Mouse (Mus musculus) embryonic facial prominence, embryonic 15.5 days (tissue): ENCODE results near the gene Fars2. TPM values are rescaled to one million over a fixed set of nuclear protein-coding genes. Genes with fewer than 3 reads are reported as not detected.

Experiments
- ATAC-seq: fragments of 200-750 bp; cut with Nextera tagmentation; 2 replicates; pipeline ENCODE4 v1.8.0; 2017; ENCODE audit warnings: low read depth, moderate TSS enrichment; ENCODE audit not compliant: insufficient number of reproducible peaks, low FRiP score, low TSS enrichment
- H3K27ac ChIP-seq: fragments of 300-500 bp; sonication (generic); replicated peaks from 2 replicates; pipeline ENCODE4 v1.5.1; 2015; ENCODE audit warnings: mild to moderate bottlenecking, inconsistent platforms
- H3K27me3 ChIP-seq: fragments of 300-500 bp; sonication (generic); 2 replicates; pipeline ENCODE4 v1.6.1; 2015; ENCODE audit warnings: inconsistent platforms
- H3K36me3 ChIP-seq: fragments of 300-500 bp; sonication (generic); 2 replicates; pipeline ENCODE4 v1.6.1; 2015; ENCODE audit warnings: mild to moderate bottlenecking, inconsistent platforms
- H3K4me1 ChIP-seq: fragments of 300-500 bp; sonication (generic); 2 replicates; pipeline ENCODE4 v1.6.1; 2015; ENCODE audit warnings: inconsistent platforms
- H3K4me2 ChIP-seq: fragments of 300-500 bp; sonication (generic); replicated peaks from 2 replicates; pipeline ENCODE4 v1.6.1; 2015; ENCODE audit warnings: mild to moderate bottlenecking, inconsistent platforms
- H3K4me3 ChIP-seq: fragments of 300-500 bp; sonication (generic); replicated peaks from 2 replicates; pipeline ENCODE4 v1.5.1; 2015; ENCODE audit warnings: mild to moderate bottlenecking, inconsistent platforms
- H3K9ac ChIP-seq: fragments of 300-500 bp; sonication (generic); 2 replicates; pipeline ENCODE4 v1.6.1; 2015; ENCODE audit warnings: inconsistent platforms
- H3K9me3 ChIP-seq: fragments of 300-500 bp; sonication (generic); replicated peaks from 2 replicates; pipeline ENCODE4 v1.6.1; 2016; ENCODE audit warnings: inconsistent platforms
- WGBS: fragments of 180-500 bp; shearing (Covaris S2); methylation state at CpG from one replicate; pipeline ENCODE4 v1.1.7; 2015; 5-methylcytosine and 5-hydroxymethylcytosine counted together
- polyA plus RNA-seq: library from polyadenylated mRNA; unstranded; fragments of >200 nt; fragmentation: Nextera tagmentation; extraction: Ambion mirVana; gene quantifications from 2 replicates; pipeline ENCODE4 v1.2.1, GENCODE M21; 2015

Fars2 gene
- polyA plus RNA-seq, 1 experiment from 2014 or later: 34.1 TPM

DNA sequence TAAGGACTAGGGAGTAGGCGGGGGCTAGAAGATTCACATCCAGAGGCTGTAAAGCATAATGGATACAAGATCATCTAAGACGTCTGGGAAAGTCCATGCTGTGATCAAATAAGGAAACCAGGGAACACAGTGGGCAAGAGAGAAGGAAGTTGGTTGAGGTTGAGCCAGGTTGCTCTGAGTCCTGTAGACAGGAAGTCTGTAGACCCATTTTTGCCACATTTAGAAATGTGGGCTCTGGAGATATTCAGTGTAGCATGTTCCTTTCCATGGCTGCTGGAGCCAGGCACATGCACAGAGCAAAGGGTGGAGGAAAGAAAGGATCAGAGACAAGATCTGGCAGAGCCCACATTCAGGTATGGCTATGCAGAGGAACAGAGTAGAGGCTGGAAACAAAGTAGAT, 378.8 kb downstream of the Fars2 start:
- H3K27ac ChIP-seq: no peak overlapping the region

DNA sequence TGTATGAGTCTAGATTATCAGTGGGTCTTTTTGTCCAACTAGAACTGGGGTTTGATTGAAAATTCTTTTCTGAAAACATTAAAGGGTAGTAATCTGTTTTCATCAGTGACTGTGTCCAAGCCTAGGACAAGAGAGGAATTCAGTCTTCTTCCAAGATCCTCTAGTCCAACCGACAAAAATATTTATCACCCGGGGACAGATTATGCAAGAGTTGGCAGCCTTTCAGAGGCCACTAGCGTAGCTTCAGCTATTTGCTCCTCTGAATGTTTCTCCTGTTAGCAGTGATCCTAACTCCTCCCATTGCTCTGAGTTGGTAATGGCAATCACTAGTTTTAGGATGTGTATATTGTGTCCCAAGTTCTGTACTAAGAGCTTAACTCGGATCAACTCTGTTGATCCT, 380.1 kb downstream of the Fars2 start:
- ATAC-seq: no peak
- Histone ChIP-seq H3K4me1 (no peaks in the 10 kb centered on the region; the same call in 1 of the 2 replicates), H3K36me3 (no peaks in the 10 kb centered on the region), H3K27ac (no peak overlapping the region), H3K9ac (no peak overlapping the region), H3K27me3 (no peaks in the 10 kb centered on the region), H3K4me2 (no peak overlapping the region), H3K4me3 (no peak overlapping the region), H3K9me3 (no peaks in the 10 kb centered on the region)
- 56% methylated on average over 4 of the region's 4 CpGs for WGBS

More for the DNA sequence above, 378.8 kb downstream of the Fars2 start:
- H3K36me3 ChIP-seq: no peaks in the 10 kb centered on the region
- ATAC-seq: no peak
- H3K4me2 ChIP-seq: no peak overlapping the region
- no peaks in the 10 kb centered on the region for H3K9me3 ChIP-seq
- no peaks in the 10 kb centered on the region for H3K27me3 ChIP-seq
- no peak overlapping the region for H3K4me3 ChIP-seq
- H3K4me1 ChIP-seq: no peaks in the 10 kb centered on the region; the same call in 1 of the 2 replicates
- no peak overlapping the region for H3K9ac ChIP-seq
- 90% methylated on average over 2 of the region's 2 CpGs for WGBS

DNA sequence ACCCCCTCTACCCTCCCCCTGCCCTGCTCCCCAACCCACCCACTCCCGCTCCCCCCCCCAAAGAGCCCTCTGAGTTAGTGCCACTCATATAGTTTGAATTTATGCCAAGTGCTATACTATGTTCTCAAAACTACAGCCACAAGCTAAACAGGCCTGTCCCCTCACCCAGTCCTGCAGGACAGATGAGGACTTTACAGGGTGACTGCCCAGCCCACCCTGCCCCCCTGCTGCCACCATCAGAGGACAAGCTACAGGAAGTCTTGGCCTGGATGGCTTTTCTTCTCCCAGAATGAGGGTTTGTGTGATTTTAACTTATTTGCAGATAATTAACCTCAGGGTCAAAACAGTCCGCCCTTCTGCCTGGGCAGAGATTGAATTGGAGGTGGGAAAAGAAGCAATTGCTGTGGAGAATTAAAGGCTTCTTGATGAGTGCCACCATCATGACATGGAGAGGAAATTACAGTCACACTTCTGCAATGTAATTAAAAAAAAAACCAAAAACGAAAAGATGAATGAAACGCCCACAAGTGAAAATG, 383.2 kb downstream of the Fars2 start:
- Histone ChIP-seq H3K27me3 (no peaks in the 10 kb centered on the region), H3K4me3 (no peak overlapping the region), H3K4me1 (no peaks in the 10 kb centered on the region), H3K27ac (no peak overlapping the region), H3K36me3 (no peaks in the 10 kb centered on the region), H3K9me3 (no peaks in the 10 kb centered on the region), H3K4me2 (no peak overlapping the region), H3K9ac (no peak overlapping the region)
- WGBS: 74% methylated on average over 4 of the region's 4 CpGs
- no peak for ATAC-seq

DNA sequence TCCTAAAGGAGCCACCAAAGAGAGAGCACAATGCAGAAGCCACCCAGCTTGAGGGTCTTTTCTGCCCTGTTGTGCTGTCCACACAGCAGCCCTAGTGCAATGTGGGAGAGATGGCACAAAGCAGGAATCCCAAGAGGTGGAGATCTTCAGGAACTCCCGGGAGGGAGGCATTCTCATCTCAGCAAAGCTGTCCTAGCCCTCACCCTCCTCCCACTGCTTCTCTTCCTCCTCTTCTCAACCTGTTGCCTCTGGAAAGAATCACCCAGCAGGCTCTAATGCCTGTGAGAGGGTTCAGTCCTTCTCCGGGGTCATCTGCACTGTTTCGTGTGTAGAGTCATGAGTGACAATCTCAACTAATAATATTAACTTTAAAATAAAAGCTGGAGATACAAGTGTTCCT, 386.3 kb downstream of the Fars2 start:
- 85% methylated on average over 3 of the region's 3 CpGs for WGBS
- Histone ChIP-seq H3K27me3 (no peaks in the 10 kb centered on the region), H3K4me3 (no peak overlapping the region), H3K27ac (no peak overlapping the region), H3K9ac (no peak overlapping the region), H3K4me1 (no peaks in the 10 kb centered on the region), H3K4me2 (no peak overlapping the region), H3K9me3 (no peaks in the 10 kb centered on the region), H3K36me3 (no peaks in the 10 kb centered on the region)
- no peak for ATAC-seq

DNA sequence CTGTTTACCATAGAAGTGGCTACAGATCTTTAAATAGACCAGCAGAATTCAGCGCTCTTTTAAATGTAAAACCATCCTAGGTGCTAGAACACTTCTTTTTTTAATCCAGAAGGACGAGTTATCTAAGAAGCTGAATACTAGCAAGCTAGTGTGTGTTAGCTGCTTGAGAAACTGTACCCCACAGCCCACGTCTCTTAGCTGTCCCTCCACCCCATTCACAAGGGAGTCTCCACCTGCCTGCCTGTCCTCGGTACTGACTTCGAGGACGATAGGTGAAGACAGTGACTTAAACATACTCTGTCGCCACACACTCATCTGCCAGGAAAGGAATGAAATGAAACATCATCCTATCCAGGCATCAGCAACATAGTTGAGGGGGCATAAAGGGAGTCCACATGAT, 386.8 kb downstream of the Fars2 start:
- no peak overlapping the region for H3K4me3 ChIP-seq
- no peak for ATAC-seq
- no peak overlapping the region for H3K27ac ChIP-seq
- H3K9me3 ChIP-seq: no peaks in the 10 kb centered on the region
- H3K36me3 ChIP-seq: no peaks in the 10 kb centered on the region
- no peak overlapping the region for H3K9ac ChIP-seq
- no peaks in the 10 kb centered on the region for H3K27me3 ChIP-seq
- WGBS: 84% methylated on average over 7 of the region's 7 CpGs
- no peak overlapping the region for H3K4me2 ChIP-seq
- H3K4me1 ChIP-seq: no peaks in the 10 kb centered on the region

DNA sequence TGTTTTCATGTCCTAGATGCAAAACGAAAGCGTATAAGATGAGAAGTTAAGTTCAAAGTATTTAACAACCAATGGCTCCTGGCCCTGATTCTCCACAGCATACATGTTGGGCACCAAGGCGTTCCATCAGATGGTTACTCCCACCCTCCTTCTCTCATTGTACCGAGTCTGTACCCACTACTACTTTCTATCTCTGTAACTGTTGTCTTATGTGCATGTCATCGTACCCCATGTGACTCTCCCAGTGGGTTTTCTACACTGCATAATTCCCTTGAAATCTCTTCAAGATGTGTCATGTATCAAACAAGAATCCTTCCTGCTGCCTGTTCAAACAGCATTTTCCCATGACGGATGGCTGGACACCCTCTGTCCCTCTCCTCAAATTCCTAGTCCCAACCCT, 388.5 kb downstream of the Fars2 start:
- H3K4me2 ChIP-seq: no peak overlapping the region
- 74% methylated on average over 6 of the region's 6 CpGs for WGBS
- no peak overlapping the region for H3K4me3 ChIP-seq
- H3K9ac ChIP-seq: no peak overlapping the region
- H3K27ac ChIP-seq: no peak overlapping the region
- H3K9me3 ChIP-seq: no peaks in the 10 kb centered on the region
- H3K4me1 ChIP-seq: no peaks in the 10 kb centered on the region
- H3K36me3 ChIP-seq: no peaks in the 10 kb centered on the region
- no peaks in the 10 kb centered on the region for H3K27me3 ChIP-seq
- no peak for ATAC-seq

DNA sequence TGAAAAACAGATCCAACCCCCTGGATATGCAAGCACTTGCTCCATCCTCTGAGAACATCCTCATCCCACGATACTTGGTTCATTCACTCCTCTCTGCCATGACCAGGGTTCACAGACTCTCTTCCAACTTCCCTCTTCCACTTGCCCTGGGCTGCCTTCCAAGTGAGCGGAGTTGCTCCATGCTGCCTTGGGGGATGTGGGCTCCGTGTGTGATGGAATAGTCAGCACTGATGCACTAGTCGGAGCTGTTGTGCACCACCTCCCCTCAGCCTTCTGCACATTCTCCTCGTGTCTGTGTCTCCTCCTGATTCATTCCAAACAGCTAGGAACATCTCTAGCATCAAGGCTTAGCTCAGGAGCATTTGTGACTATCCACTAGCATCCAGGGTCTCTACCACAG, 389.1 kb downstream of the Fars2 start:
- no peak overlapping the region for H3K4me3 ChIP-seq
- H3K27me3 ChIP-seq: no peaks in the 10 kb centered on the region
- H3K4me2 ChIP-seq: no peak overlapping the region
- H3K9me3 ChIP-seq: no peaks in the 10 kb centered on the region
- no peak for ATAC-seq
- WGBS: 68% methylated on average over 5 of the region's 5 CpGs
- H3K9ac ChIP-seq: no peak overlapping the region
- no peaks in the 10 kb centered on the region for H3K36me3 ChIP-seq
- no peaks in the 10 kb centered on the region for H3K4me1 ChIP-seq
- H3K27ac ChIP-seq: no peak overlapping the region

DNA sequence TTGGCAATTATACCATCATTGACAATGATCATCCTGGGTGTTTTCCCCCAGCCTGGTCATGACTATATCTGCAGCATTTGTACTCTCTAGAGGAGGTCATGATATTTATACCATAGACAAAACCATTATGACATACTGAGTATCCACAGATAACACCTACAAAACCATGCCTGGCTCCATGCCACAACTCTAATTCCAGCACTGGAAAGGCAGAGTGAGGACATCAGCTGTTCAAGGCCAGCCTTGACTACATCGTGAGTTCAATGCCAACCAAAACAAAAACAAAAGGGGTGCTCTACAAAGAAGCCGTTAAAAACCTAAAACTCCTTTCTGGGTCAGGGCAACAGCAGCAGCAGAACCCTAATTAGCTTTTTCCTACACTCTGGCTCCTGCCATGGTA, 392.9 kb downstream of the Fars2 start:
- WGBS: 70% methylated on average over 2 of the region's 2 CpGs

DNA sequence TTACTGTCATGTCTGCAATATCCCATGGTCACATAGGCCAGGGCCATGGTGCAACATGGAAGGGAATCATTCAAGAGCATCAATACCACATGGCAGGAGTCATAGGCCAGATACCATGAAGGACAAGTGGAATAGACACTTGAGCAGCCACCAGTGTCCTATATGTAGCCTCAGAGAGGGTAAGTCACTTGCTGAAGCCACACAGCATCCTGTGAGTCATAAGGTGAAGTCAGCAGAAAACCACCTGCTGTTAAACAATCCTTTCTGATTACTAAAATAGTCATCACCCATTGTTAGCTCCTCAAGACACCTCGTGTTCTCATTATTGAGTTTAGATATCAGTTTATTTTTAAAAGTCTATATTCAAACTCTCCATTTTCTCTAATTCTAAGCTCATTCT, 395.9 kb downstream of the Fars2 start:
- no peak for ATAC-seq
- H3K9ac ChIP-seq: no peak overlapping the region
- H3K4me1 ChIP-seq: no peaks in the 10 kb centered on the region
- H3K9me3 ChIP-seq: no peaks in the 10 kb centered on the region
- H3K4me3 ChIP-seq: no peak overlapping the region
- no peaks in the 10 kb centered on the region for H3K27me3 ChIP-seq
- H3K36me3 ChIP-seq: no peaks in the 10 kb centered on the region
- no peak overlapping the region for H3K4me2 ChIP-seq
- no peak overlapping the region for H3K27ac ChIP-seq
- 97% methylated on average over 1 of the region's 1 CpGs for WGBS

More for the DNA sequence above, 392.9 kb downstream of the Fars2 start:
- no peak overlapping the region for H3K27ac ChIP-seq
- H3K4me1 ChIP-seq: no peaks in the 10 kb centered on the region
- no peak overlapping the region for H3K4me3 ChIP-seq
- no peaks in the 10 kb centered on the region for H3K9me3 ChIP-seq
- no peak overlapping the region for H3K4me2 ChIP-seq
- H3K9ac ChIP-seq: no peak overlapping the region
- ATAC-seq: no peak
- no peaks in the 10 kb centered on the region for H3K27me3 ChIP-seq
- H3K36me3 ChIP-seq: no peaks in the 10 kb centered on the region

DNA sequence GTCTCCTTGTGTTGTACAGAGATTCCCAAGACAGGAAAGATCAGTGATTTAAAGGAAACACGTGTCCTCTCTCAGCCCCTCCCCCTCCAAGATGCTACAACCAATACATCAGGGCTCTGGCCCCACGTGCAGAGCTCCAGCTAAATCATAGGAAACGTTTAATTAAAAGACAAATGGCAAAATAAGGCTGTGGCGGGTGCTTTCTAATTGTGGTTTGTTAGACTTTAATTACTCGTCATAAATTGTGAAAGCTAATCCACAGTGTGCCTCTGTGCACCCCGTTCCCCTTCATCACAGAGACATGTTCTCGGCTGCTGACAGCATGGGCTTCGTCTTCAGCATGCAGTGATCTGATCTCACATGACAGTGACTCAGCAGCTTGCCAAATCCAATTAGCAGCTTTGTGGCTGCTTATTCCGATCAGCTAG, 400.9 kb downstream of the Fars2 start:
- 28% methylated on average over 9 of the region's 9 CpGs for WGBS
- no peaks in the 10 kb centered on the region for H3K36me3 ChIP-seq
- no peaks in the 10 kb centered on the region for H3K27me3 ChIP-seq
- no peak for ATAC-seq
- no peaks in the 10 kb centered on the region for H3K4me1 ChIP-seq
- H3K9ac ChIP-seq: no peak overlapping the region
- H3K9me3 ChIP-seq: no peaks in the 10 kb centered on the region
- no peak overlapping the region for H3K4me2 ChIP-seq
- H3K27ac ChIP-seq: no peak overlapping the region
- no peak overlapping the region for H3K4me3 ChIP-seq

DNA sequence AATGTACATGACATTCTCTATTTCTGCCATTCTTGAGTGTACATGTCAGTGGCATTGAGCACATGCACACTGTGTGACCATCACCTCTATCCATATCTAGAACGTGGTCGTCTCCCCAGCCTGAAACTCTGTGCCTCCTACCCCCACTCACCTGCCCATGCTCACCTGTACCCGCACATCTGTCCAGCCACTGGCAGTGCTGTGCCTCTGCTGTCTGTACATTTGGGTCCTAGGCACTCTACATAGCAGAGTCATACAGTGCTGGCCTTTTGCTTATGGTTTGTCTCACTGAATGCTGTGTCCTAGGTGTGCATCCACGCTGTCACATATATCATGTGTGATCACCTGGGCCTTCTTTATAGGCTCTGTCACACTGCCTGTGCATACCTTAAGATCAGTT, 410.5 kb downstream of the Fars2 start:
- Histone ChIP-seq H3K9me3 (no peaks in the 10 kb centered on the region), H3K4me3 (no peak overlapping the region), H3K4me1 (no peaks in the 10 kb centered on the region), H3K36me3 (no peaks in the 10 kb centered on the region), H3K4me2 (no peak overlapping the region), H3K27me3 (no peaks in the 10 kb centered on the region), H3K27ac (no peak overlapping the region), H3K9ac (no peak overlapping the region)
- whole genome bisulfite sequencing: 90% methylated on average over 4 of the region's 4 CpGs
- no peak for ATAC-seq

DNA sequence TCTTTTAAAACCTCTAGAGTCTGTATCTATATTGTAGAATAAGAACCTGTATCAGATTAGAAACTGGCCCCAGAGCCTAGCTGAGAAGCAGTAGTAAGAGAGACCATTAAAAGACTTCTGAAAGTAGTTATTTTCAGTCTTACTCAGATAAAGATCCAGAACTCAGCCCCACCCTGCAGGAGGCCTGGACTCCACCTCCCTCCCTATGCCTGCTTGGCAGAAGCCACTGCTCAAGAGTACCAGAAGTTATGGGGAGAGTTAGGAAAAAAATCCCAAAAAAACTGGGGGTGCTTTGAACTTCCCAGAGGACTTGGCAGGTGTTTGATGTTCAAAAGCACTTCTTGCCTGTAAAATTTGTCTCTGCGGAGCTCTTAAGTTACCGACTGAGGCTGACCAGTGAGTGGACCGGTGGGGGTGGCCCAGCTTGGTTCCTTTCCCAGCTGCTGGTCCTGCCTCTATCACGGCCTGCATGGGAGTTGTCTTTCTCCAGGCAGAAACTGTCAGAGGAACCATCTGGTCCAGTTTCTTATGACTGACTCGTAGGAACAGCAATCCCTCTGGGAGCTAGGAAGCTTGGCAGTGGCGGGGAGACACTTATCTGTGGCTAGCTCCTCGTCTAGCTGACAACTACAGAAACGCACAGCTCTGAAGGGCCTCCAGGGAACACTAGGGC, 411.1 kb downstream of the Fars2 start:
- Histone ChIP-seq H3K27me3 (no peaks in the 10 kb centered on the region), H3K9ac (no peak overlapping the region), H3K36me3 (no peaks in the 10 kb centered on the region), H3K4me1 (no peaks in the 10 kb centered on the region), H3K27ac (no peak overlapping the region), H3K4me2 (no peak overlapping the region), H3K4me3 (no peak overlapping the region), H3K9me3 (no peaks in the 10 kb centered on the region)
- WGBS: 57% methylated on average over 8 of the region's 8 CpGs
- ATAC-seq: no peak
